Mouse (Mus musculus) c-Kit-positive CD71-negative TER-119-negative erythroid progenitor cells, embryonic 14.5 days (primary cell): Measurements from ENCODE around the gene Zfyve9.

Source experiments
- DNase-seq: peaks from one replicate; pipeline ENCODE4 v3.0.0-alpha.2; 2013; ENCODE audit warnings: low read depth

Gene Zfyve9

DNA sequence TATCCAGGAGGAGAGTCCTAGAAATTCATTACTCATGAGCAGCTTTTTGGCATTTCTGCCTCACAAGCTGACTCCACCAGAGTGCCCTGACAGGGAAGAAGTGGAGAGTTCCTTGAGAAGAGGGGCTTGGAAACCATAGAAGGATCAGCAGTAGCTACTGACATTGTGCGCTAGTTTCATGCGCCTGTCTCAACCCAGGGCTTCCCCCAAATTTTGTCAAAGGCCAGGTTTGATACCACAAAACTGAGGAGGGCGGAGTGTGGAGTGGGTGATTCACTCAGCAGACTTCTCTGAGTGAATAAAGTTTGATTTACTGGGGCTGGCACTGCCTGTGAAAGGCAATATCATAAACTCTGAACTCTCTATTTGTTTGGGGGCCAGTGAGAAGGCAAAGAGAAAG lies 171.9 kb downstream of the Zfyve9 start:
- no peak for DNase-seq

DNA sequence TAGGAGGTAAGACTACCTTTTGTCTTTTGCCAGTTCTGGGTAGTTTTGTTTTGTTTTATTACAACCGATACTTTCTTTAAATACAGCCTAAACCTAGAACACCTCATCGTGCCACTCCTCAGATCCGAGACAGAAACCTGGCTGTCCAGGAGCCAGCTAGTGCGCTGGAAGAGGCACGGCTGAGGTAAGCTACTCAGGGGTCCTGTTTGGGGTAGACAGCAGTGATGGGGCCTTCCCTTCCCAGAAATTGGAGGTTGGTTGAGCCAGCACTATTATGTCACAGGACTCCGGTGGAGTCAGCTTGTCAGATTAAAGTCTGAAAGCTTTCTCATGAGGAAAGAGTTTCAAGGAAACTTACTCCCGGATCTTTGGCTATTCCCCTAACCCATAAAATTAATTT lies 178.7 kb downstream of the Zfyve9 start:
- no peak for DNase-seq

DNA sequence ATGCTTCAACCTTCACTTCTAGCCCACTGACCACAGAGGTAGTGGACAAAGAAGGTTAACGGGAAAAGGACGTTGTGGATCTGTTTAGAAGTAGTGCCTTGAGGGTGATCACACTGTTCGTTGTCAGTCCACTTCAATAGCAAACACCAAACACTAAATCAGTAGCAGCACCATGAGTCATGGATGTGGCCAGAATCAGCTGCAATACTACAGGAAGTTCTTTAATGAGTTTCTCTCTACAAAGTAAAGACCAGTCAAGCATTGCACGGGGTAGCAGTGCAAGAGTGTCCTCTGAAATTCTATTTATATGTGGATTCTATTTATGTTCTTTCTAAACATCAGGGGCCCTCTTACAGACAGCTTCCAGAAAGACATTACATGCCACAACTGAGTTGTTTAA lies 182.3 kb downstream of the Zfyve9 start:
- no peak for DNase-seq

DNA sequence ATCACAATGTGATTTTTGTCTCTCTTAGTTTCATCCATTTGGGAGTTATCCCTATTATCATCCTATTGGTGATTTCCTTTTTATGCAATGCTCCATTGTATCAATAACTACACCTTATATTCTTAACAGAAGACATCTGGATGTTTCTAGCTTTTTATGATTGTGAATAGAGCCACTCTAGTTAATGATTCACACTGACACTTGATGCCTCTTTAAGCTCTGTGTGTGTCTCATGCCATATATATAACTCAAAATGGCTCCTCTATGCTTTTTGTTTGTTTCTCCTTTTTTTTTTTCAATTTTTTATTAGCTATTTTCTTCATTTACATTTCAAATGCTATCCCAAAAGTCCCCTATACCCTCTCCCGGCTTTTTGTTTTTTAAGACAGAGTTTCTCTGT lies 184.8 kb downstream of the Zfyve9 start:
- no peak for DNase-seq

DNA sequence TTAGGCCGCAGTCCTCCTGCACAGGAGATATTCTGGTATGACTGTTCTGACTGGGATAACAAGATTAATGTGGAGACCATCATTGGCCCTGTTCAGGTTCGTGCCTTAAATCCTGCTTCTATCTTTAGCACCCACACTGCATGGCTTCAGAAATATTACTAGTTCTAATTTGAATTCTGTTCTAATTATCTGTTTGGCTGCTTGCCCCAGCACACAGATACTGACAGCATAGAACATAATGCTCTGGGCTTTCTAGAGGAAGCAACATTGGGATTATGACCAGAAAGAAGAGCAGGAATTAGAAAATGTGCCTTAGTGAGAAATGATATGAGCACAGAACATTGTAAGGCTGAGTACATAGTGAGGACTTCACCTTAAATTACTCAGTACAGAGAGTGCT lies 187.2 kb downstream of the Zfyve9 start:
- no peak for DNase-seq
